Mouse (Mus musculus) frontal cortex, postnatal 14 days (tissue): ENCODE data around the gene Klhdc1.

Experiments used
- DNase-seq, 2 experiments: peaks; one replicate each; pipeline ENCODE4 v3.0.0; 2022; ENCODE audit warnings: low spot score in 2 of 2

The Klhdc1 gene

DNA sequence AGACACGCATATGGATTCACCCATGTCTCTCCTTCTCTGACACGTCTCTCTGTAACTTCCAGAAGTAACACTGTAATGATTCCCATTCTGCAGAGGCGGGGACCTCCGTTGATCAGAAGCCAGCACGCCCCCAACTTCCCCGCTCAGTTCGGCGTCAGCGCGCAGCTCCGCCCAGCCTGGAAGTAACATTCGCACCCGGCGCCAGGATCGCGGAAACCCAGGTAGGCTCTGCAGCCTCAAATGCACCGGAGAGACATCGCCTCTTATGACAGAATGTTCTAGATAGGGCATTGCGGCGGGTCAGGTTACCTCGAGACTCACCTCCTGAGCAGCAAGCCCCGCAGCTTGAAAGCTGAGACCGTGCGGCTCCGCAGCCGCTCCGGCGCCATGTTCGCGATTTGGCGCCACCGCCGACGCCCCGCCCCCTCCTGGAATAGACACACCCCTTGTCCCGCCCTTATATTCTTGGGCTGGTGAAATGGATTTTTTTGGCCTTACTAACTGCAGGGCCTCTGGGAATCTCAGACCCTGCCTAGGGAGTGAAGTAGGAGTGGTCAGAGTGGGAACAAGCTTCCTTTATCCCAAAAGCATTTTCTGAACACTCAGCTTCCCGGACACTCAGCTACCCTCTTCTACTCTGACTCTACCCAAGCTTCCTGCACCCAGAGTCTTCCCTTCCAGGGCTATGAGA, 13.1 kb upstream of the Klhdc1 start, which contains the start of gene Pole2:
Gene Pole2, minus strand, starts transcription at position 420 of the 691 bp plus-strand sequence.
- DNase-seq, result peak; percentile 63 to 78

DNA sequence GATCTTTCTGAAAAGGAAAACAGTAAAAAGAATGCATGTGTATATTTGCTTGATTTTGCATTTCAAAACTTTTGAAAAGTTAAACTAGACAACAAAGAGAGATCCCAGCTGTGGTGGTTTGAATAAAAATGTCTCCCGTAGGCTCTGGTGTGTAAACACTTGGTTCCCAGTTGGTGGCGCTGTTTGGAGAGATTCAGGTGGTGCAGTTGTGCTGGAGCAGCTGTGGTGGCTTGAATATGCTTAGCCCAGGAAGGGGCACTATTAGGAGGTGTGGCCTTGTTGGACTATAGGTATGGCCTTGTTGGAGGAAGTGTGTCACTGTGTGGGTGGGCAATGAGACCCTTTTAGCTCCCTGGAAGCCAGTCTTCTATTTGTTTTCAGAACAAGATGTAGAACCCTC, 11.7 kb upstream of the Klhdc1 start:
- no peak for DNase-seq

DNA sequence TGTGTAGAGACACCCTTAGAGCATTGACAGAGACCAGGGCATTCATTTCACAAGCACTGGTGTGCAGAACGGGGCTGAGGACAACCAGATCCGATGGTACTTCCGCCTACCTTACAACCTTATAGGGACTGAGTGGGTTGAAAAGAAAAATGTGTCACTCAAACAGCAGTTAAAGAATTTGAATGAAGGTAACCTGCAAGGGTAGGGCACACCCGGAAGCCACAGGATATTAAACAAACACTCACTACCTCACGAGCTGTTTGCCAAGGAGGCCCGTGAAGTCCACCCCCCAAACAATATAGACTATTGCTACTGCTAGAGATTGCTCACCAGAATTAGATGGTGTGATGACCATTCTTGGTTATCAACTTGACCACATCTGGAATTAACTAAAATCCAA, 5.2 kb upstream of the Klhdc1 start:
- no peak for DNase-seq

DNA sequence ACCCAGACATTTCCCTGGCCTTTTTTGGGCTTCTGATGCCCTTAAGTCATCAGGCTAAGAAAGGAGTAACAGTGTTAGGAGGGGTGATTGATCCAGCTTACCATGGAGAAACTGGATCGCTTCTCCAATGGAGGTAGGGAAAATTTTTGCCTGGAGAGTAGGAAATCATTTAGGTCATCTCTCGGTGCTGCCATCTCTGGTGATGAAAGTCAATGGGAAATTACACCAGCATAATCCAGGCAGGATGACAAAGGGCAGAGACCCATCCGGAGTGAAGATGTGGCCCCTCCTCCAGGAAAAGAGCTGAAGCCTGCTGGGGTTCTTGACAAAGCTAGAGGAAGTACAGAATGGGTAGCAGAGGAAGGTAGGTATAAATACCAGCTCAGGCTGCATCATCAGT, 2.7 kb upstream of the Klhdc1 start:
- no peak for DNase-seq

DNA sequence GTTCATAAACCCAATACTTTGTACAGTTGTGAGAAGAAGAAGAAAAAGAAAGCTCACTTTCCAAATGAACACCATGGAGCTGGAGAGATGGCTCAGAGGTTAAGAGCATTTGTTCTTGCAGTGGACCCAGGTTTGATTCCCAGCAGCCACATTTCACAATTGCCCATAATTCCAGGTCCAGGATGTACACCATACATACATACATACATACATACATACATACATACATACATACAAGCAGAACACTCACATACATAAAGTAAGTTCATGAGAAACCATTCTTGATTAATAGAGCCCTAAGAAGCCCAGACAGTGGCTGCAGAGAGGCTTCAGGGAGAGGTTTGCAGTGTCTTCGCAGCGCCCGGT, 412 bp downstream of the Klhdc1 start:
- no peak for DNase-seq

DNA sequence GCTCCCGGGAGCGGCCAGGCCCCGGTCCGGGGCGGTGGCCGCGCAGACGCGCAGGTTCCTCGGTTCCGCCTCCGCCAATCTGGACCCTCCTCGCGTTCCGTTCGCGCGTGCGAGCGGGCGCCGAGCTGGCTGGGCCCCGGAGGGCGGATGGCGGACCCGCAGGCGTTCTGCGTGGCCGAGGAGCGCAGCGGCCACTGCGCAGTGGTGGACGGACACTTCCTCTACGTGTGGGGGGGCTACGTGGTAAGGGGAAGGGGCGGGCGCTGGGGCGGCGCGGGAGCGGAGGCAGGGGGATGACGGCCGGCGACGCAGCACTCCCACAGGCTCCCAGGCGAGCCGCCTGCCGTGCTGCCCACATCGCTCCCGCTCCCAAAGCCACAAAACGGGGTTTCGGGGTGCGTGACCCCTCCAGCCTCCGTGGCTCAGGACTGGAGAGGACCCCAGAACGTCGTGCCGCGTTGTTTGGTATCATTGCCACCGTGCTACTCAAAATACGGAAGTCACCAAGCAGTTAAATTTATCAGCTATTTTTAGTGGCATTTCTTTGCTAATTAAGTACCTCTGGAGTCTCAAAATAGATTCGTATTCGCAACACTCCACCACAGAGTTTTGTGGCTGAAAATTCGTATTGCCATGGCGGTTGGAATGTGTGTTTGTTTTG, 925 bp downstream of the Klhdc1 start:
- DNase-seq, result peak; percentile 37 to 71

DNA sequence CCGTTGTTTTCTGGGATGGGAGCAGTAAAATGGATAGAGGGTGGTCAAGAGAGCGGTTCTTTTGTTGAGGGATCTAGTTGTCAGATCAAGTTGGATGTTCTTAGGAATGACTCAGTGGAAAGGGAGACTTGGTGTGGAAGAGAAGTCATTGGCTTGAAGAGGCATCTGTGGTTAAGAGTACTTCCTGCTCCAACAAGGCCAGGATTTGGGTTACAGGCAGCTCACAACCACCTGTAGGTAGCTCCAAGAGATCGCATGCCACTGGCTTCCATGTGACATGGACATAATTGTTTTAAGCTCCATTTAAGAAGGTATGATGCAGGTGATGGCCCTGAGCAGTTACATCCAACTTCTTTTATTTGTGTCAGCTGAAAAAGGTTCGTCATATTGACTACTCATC, 8.8 kb downstream of the Klhdc1 start:
- no peak for DNase-seq

DNA sequence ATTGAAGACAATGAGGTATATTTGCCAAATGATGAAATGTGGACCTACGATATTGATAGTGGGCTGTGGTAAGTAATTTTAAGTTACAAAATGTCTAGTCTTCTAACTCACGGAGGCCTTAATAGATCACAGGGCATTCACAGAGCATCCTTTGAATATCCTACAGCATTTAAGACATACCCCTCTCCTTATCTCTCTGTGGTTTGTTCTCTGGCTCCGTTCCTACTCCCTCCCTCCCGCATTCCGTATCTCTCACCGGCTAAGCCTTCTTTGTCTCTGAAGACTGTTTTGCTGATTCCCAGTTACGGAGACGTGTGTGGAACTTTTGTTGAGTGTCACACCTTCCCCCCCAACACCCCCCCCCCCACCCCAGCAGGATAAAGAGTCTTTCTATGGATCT, 9.8 kb downstream of the Klhdc1 start:
- no peak for DNase-seq

DNA sequence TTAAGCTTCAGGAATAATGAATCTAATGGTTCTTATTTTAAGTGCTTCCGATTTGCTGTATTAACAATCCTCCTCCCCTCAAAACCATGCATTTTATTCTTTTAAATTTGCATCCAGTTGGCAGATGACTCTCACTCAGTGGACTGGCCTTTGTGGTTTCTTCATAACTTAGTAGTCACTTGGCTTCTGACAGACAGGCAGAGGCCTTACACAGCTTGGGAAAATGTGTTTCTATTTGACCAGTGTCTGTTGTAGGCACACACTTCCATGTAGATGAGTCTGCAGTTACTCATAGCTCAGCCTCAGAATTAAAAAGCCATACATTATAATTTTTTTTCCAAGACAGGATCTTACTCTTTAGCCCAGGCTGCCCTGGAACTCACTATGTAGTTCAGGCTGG, 12.8 kb downstream of the Klhdc1 start:
- no peak for DNase-seq

DNA sequence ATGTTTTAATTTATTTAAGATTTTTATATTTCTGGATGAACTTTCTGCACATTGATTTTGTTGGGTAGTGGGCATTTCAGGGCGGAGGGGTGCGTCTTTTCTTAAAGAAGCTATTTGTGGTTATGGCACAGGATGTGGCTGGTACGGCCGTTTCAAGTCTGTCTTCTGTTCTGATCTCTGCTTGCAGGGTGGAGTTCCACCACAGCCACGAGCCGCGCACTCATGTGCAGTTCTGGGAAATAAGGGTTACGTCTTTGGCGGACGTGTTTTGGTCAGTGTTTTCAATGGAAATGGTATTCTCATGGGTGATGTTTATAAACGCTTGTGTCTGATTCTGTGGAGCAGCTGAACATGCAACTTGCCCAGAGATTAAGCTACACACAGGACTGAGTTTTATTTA, 16.9 kb downstream of the Klhdc1 start:
- no peak for DNase-seq

DNA sequence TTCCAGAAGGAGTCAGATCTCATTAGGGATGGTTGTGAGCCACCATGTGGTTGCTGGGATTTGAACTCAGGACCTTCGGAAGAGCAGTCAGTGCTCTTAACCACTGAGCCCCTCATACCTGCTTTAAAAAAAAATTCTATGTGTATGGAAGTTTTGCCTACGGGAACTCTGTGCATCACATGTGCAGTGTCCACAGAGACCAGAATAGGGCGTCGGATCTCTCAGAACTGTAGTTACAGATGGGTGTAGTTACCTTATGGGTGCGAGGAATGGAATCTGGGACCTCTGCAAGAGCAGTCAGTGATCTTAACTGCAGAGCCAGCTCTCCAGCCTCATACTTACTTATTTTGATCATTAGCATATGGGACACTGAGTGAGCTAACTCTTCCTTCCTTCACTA, 21.3 kb downstream of the Klhdc1 start:
- DNase-seq, result no peak

DNA sequence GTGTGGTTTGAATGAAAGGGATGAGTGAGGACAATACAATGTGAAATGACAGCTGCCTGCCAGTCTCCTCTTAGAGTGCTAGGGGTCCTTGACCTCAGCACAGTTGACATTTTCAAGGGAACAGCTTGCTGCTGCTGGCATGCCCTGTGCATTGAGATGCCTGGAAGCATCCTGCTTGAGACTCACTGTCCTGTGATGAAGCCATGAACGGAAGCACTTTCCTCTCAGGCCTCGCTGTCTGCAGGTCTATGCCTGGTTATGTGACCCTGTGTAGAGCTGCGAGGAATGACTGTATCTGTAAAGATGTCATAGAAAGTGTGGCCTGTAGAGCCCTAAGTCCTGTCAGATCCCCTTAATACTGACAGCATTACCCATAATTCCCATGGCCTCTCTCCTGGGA, 24.1 kb downstream of the Klhdc1 start:
- DNase-seq, result no peak

DNA sequence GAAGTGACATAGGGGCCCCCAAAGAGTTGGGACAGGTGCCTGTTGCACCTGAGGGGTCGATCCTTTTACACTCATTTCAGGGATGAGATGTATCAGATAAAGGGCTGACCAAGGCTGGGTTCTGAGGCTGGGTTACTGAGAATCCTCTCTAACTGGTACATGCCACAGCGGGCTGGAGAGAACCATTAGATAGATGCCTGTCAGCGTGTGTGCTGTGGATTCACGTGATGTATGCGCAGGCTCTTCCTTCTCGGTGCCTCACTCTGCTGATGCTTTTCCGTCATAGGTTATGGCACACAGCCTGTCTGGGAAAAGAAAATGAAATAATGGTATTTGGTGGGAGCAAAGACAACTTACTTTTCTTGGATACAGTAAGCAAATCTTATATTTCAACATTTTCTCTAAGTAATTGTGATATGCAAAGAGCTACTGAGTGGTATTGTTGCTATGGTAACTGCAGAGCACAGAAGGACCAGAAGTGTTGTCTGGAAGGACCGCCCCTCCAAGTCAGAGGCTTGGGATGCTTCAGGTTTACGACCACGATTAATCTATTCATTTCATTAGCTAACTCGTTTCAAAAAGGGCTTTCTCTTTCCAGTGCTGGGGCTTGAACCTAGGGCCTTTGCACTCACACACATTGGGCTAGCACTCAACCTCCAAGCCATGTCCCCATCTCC, 27.1 kb downstream of the Klhdc1 start:
- no peak for DNase-seq

DNA sequence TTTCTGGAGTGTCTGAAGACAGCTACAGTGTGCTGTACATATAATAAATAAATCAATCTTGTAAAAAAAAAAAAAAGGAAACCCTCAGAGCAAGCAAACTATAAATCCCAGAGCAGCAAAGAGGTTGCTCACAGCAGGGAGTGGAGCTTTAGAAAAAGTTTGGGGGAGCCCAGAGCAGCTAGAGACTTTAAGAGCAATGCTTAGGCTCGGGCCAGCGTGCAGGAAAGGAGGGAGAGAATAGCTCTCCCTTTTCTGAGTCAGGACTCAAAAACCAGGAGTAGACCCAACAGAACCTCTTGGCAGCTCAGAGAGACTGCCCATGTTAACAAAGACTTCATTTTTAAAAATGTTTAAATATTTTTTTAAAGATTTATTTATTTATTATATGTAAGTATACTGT, 28.0 kb downstream of the Klhdc1 start:
- DNase-seq, result no peak

DNA sequence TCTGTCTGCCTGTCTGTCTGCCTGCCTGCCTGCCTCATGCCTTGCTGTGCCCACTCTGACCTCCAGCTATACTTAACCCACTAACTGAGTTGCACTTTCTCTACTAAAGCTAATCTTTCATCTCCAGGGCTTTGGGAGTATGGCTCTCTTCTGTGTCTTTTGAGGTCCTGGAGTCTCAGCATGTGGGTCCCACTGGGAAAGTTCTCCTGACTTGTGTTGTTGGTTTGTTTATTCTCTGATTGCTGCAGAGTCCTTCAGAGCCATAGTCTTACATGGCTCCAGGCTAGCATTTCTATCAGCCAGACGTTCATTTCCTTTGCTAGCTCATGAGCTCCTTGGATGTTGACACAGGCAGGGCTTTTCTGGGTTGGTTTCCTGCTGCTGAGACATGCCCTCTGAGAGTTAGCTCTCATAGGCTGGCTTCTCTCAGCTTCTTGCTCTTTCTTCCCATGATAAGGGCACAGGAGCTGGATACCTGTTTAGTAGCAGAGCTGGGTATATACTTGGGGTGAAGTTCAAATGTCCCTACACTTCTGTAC, 39.0 kb downstream of the Klhdc1 start:
- DNase-seq, result no peak

DNA sequence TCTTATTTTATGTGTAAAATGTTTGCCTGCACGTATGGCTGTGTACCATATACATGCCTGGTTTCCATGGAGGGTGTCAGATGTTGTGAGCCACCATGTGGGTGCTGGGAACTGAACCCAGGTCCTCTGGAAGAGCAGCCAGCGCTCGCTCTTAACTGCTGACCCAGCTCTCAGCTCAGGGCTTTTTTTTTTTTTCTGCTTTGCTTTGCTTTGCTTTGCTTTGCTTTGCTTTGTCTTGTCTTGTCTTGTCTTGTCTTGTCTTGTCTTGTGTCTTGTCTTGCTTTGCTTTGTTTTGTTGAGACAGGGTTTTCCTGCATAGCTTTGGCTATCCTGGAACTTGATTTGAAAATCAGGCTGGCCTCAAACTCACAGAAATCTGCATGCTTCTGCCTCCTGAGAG, 39.9 kb downstream of the Klhdc1 start:
- no peak for DNase-seq

DNA sequence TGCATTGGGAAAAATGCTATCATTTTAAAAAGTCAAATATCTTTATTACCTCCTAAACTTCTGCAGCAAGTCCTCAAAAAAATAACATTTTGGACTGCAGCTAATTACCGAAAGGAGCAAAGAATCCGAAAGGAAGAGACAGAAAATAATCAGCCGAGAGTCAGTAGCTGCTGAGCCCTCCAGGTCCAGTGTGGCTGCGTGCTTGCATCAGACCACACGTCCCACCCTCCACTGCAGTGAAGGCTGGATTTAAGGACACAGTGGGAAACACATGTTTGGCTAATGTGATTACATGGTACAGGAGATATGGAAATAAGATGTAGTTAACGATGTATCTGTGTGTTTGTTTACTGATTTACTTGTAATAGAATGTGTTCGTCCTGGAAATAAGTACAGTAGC, 42.2 kb downstream of the Klhdc1 start:
- DNase-seq, result no peak

DNA sequence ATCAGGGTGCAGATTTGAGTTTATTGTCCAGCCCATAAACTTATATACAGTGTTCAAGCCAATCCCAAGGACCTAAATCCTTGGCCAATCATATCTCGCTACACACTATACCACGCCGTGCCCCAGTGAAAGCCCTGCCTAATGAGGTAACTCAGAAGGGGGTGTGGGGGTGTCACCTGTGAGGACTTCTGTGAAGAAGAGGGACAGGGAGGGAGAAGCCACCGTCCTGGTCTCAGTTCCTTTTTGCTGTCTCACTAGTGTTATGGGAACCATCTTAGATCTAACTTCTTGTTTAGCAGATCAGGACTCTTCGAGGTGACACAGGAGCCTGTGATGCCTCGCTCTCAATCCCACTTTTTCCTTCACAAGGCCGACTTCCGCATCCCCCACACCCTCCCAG, 46.6 kb downstream of the Klhdc1 start:
- no peak for DNase-seq

DNA sequence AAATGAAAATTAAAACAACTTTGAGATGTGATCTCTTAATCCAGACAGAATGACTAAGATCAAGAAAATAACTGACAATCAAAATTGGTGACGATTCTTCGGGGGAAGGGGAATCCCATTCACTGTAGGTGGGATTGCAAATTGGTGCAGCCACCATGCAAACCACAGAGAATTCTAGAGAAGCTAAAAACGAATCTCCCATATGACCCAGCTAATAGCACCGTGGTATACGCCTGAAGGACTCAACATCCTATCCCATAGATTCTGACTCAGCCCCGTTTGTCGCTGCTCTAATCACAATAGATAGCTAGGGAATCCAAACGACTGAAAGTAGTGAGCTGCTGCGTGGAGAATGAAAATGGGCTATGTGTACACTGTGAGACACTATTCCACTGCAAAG, 47.7 kb downstream of the Klhdc1 start:
- no peak for DNase-seq

DNA sequence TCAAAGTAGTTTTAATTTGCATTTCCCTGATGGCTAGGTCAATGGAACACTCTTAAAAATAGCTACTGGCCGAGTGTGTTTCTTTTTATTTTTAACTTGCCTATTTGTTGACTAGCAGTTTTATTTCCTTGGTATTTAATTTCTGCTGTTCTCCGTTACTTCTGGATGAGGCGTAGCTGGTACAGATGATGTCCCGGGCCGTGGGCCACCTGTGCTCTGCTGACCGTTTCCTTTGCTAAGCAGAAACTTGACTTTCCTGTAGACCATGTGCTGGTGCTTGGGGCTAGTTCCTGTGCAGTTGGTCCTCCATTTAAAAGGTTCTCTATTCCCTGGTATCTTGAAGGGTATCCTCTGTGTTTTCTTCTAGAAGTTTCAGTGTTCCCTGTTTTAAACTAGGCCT, 51.4 kb downstream of the Klhdc1 start:
- no peak for DNase-seq

DNA sequence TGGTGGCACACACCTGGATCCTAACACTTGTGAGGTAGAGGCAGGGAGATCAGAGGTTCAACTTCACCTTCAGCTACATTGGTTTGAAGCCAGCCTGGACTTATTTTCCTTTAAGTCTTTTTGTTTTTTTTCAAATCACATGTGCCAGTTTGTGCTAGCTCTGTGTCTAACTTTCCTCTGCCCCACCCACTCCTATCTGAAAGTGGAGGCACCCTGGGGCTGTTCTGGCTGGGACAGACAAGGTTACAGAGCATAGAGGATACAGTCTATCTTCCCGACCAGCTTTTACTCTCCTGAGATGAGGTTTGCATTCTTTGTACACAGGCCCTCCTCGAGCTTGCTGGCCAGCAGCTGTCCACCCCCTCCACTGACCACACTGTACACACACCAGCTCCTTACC, 52.8 kb downstream of the Klhdc1 start:
- DNase-seq, result no peak

DNA sequence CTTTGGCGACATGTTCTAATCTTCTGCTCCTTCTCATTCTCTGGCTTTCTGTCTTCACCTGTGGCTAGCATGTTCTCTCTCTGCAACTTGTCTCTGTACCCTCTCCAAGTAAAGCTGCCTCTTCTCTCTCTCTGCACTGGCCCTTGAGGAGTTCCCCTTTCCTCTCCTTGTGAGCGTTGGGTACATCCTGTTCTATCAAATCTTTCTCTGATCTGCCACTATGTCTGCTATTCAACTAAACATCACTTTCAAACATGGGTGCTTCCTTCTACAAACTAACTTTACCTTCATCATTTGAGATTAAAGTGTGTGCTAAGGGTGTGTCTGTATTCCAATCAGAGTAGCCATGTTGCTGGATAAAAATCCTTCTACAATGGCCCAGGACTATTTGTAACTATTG, 54.0 kb downstream of the Klhdc1 start:
- DNase-seq, result no peak

DNA sequence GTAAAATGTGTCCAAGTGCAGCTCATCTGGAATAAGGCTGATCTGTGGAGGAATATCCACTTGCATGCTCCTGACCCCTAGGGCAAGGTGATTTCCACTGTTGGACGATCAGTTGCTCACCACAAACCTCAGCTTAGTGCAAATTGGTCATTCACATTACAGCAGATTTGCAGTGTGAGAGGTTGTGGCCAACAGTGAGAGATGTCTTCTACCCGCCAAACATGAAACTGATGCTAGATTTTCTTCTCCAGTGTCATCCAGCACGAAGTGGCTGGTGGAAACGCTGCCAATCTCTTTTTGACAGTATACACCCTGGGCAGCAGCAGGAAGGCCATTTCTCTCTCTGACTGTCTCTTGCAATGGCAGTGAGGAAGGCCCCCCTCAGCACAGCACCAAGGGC, 54.7 kb downstream of the Klhdc1 start:
- no peak for DNase-seq
